Mouse (Mus musculus) heart, embryonic 11.5 days (tissue): Measurements from ENCODE around the gene Rapgef4. TPM values are rescaled to one million over a fixed set of nuclear protein-coding genes. Genes with fewer than 3 reads are reported as not detected.
A peak's percentile ranks its signal among the peaks of the same experiment; 100 is the strongest.
"Not testable (repeated sequence)": the region's sequence is repeated elsewhere in the genome, so short reads cannot be mapped to it uniquely, and the experiment has no call there.

ENCODE experiments used
- ATAC-seq: fragments of 200-750 bp; cut with Nextera tagmentation; replicated peaks from 2 replicates; pipeline ENCODE4 v1.8.0; 2017; ENCODE audit warnings: moderate library complexity; ENCODE audit not compliant: insufficient number of reproducible peaks, low FRiP score, low TSS enrichment
- H3K27ac ChIP-seq: fragments of 300-500 bp; sonication (generic); 2 replicates; pipeline ENCODE4 v1.5.1; 2014; ENCODE audit warnings: mild to moderate bottlenecking, low read depth, low read length
- H3K27me3 ChIP-seq: fragments of 300-500 bp; sonication (generic); 2 replicates; pipeline ENCODE4 v1.6.1; 2014; ENCODE audit warnings: mild to moderate bottlenecking, low read length, mixed read lengths; ENCODE audit not compliant: control insufficient read depth, insufficient read depth
- H3K36me3 ChIP-seq: fragments of 300-500 bp; sonication (generic); 2 replicates; pipeline ENCODE4 v1.6.1; 2014; ENCODE audit warnings: mild to moderate bottlenecking, low read length, moderate library complexity, mixed read lengths; ENCODE audit not compliant: control insufficient read depth, insufficient read depth
- H3K4me1 ChIP-seq: fragments of 300-500 bp; sonication (generic); 2 replicates; pipeline ENCODE4 v1.6.1; 2014; ENCODE audit warnings: low read length; ENCODE audit not compliant: control insufficient read depth, insufficient read depth
- H3K4me2 ChIP-seq: fragments of 300-500 bp; sonication (generic); 2 replicates; pipeline ENCODE4 v1.6.1; 2014; ENCODE audit warnings: mild to moderate bottlenecking, moderate library complexity
- H3K4me3 ChIP-seq: fragments of 300-500 bp; sonication (generic); 2 replicates; pipeline ENCODE4 v1.5.1; 2014; ENCODE audit warnings: low read depth, low read length
- H3K9ac ChIP-seq: fragments of 300-500 bp; sonication (generic); 2 replicates; pipeline ENCODE4 v1.6.1; 2014; ENCODE audit warnings: mild to moderate bottlenecking, low read depth, low read length, moderate library complexity
- H3K9me3 ChIP-seq: fragments of 300-500 bp; sonication (generic); replicated peaks from 2 replicates; pipeline ENCODE4 v1.6.1; 2016; ENCODE audit warnings: low read length; ENCODE audit not compliant: control insufficient read depth
- WGBS: fragments of 180-500 bp; shearing (Covaris S2); extraction: QIAGEN DNeasy Blood & Tissue Kit; methylation state at CpG from one replicate; pipeline ENCODE4 v1.1.7; 2014; ENCODE audit not compliant: insufficient replicate concordance; 5-methylcytosine and 5-hydroxymethylcytosine counted together
- polyA plus RNA-seq: library from polyadenylated mRNA; unstranded; fragments of >200 nt; fragmentation: Nextera tagmentation; extraction: Ambion mirVana; gene quantifications from 2 replicates; pipeline ENCODE4 v1.2.1, GENCODE M21; 2014

The Rapgef4 gene
- polyA plus RNA-seq, 1 experiment from 2014 or later = 4.0 TPM

DNA sequence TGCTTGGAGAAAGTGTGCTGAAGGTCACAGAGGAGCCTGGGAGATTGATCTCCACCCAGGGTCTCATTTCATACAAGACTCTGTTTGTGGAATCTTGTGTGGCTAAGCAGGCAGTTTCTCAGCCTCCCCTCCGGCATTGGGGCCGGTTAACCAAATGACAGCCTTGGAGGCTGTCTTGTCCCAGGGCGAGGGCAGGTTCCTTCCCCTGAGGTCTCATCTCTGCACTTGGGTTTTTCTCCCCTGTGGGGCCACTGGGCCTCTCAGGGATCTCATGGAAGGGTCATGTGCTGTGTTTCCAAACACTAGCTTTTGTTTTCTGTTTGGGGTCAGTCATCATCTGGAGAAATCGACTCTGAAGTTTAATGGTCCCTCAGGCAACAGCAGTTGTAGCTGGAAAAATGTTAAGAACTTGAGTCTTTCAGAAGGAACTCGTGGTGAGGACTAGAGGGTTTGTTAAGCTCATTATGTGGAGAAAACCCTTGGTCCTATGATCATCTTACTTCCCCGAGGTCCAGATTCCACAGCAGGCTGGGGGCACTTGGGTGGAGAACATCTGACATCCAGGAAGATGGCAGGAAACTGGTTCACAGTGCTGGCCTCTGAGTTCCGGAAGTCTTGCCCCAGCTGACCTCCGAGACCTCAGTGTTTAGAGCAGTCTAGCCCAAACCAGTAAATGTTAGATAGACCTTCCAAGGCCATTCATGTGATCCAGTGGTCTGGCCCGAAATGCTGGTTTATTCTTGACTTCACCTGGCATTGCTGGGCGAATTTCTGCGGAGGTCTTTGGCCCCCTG, 75.2 kb downstream of the Rapgef4 start:
- no peak overlapping the region for H3K9ac ChIP-seq
- H3K4me3 ChIP-seq = no peak overlapping the region
- H3K36me3 ChIP-seq = no peaks in the 10 kb centered on the region
- H3K9me3 ChIP-seq = no peaks in the 10 kb centered on the region
- no peaks in the 10 kb centered on the region for H3K27me3 ChIP-seq
- 68% methylated on average over 11 of the region's 11 CpGs for WGBS
- H3K4me2 ChIP-seq = 0 out of 2 replicates have a peak overlapping the region, but pooled peaks have one; percentile 18
- ATAC-seq = no peak
- peaks cover 19% of the 10 kb centered on the region; the same call in 1 of the 2 replicates for H3K4me1 ChIP-seq
- no peak overlapping the region for H3K27ac ChIP-seq

DNA sequence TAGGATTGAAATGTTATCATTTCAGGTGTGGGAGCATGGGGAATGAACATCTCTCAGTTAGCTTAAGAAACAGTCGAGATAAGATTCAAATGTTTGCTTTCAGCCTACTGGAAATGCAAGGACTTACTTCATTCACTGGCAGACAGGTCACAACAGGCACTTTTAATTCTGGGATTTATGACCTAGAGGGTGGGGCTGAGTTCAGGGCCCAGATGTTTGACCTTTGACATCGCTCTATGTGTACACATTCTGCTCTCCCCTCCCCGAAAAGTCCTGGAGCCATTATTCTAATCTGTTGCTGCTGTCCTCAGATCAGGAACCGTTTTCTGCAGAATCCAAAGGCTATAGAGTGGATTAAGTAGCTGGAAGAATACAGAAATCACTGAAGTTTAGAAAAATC, 81.9 kb downstream of the Rapgef4 start:
- Histone ChIP-seq H3K36me3 (no peaks in the 10 kb centered on the region), H3K4me3 (no peak overlapping the region), H3K4me2 (no peak overlapping the region), H3K9me3 (no peaks in the 10 kb centered on the region), H3K27ac (no peak overlapping the region), H3K9ac (no peak overlapping the region), H3K4me1 (no peaks in the 10 kb centered on the region), H3K27me3 (no peaks in the 10 kb centered on the region)
- ATAC-seq = no peak
- 59% methylated on average over 4 of the region's 4 CpGs for WGBS

DNA sequence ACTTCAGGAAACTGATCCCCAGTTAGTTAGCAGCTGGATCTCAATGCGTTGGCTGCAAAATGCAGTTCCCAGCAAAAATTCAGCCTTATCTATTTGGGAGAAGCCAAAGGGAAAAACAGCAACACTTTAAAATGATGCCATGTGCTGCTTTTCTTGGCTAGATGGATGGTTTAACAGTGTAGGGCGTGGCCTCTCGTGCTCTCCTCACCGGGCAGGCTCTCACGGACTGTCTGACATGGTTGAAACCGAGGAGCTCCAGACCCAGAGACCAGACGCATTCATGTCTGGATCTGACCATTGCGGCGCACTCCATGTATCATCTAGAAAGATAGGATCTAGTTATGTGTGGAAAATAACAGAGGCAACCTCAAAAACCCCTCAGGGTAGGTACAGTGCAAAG, 87.5 kb downstream of the Rapgef4 start:
- Histone ChIP-seq H3K36me3 (no peaks in the 10 kb centered on the region), H3K9me3 (no peaks in the 10 kb centered on the region), H3K4me3 (no peak overlapping the region), H3K9ac (no peak overlapping the region), H3K27ac (no peak overlapping the region), H3K27me3 (no peaks in the 10 kb centered on the region), H3K4me1 (no peaks in the 10 kb centered on the region), H3K4me2 (no peak overlapping the region)
- ATAC-seq = no peak
- 72% methylated on average over 9 of the region's 9 CpGs for WGBS

DNA sequence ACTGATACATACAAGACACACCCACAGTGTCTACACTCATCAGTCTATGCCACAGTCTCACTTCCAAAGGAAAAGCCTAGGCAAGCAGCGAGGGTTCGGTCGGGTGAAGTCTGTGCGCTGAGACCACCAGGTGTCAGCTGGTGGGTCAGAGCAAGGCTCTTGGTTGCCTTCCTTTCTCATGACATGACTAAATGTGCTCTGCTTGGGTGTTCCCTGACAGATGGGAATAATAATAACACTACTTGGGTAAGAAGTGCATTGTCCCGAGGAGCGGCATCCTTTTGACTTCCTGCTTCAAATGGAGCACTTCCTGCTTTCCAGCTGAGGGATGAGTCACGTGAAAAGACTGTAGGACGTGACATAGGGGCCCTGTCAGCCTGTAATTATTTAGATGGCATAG, 89.0 kb downstream of the Rapgef4 start:
- Histone ChIP-seq H3K9ac (no peak overlapping the region), H3K27ac (no peak overlapping the region), H3K27me3 (no peaks in the 10 kb centered on the region), H3K4me2 (peak overlapping the region; percentile 34; the same call in 1 of the 2 replicates), H3K36me3 (no peaks in the 10 kb centered on the region), H3K9me3 (no peaks in the 10 kb centered on the region), H3K4me3 (no peak overlapping the region), H3K4me1 (no peaks in the 10 kb centered on the region)
- 65% methylated on average over 8 of the region's 8 CpGs for WGBS
- no peak for ATAC-seq

DNA sequence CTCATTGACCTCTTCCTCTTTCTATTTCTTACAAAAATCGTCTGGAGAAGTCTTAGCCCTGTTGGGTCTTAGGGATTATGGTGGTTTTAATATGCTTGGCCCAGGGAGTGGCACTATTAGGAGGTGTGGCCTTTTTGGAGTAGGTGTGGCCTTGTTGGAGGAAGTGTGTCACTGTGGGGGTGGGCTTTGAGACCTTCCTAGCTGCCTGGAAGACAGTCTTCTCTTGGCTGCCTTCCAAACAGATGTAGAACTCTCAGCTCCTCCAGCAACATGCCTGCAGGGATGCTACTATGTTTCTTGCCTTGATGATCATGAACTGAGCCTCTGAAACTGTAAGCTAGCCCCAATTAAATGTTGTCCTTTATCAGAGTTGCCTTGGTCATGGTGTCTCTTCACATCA, 92.1 kb downstream of the Rapgef4 start:
- H3K4me2 ChIP-seq, H3K4me1 ChIP-seq, H3K36me3 ChIP-seq, H3K27ac ChIP-seq, ATAC-seq, H3K9ac ChIP-seq, H3K9me3 ChIP-seq, H3K4me3 ChIP-seq, H3K27me3 ChIP-seq: not testable (repeated sequence)
- 55% methylated on average over 1 of the region's 1 CpGs for WGBS

DNA sequence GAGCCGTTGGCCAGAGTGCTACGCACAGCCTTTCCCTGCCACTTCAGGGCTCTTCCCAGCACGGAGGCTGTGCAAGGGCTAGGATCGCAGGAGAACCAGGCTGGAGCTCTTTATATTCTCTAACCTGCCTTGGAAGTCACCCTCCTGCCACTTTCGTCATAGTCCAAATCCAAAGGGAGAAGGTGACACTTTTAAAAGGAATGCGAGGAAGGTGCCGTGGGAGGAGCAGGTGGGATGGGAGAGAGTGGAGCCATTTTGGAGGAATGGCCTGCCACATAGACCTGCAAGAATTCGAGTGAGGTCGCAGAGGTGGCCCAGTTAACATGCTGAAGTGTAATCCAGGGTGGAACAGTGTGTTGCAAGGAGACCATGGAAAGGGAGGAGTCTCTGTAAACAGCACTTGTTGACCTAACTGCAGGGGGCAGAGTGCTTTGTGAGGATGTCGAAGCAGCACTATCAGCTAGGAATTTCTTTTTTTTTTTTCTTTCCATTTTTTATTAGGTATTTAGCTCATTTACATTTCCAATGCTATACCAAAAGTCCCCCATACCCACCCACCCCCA, 94.0 kb downstream of the Rapgef4 start:
- Histone ChIP-seq H3K4me1 (no peaks in the 10 kb centered on the region), H3K36me3 (no peaks in the 10 kb centered on the region), H3K4me3 (no peak overlapping the region), H3K27ac (no peak overlapping the region), H3K4me2 (no peak overlapping the region), H3K27me3 (no peaks in the 10 kb centered on the region), H3K9ac (no peak overlapping the region), H3K9me3 (no peaks in the 10 kb centered on the region)
- 72% methylated on average over 10 of the region's 10 CpGs for WGBS
- ATAC-seq = no peak

DNA sequence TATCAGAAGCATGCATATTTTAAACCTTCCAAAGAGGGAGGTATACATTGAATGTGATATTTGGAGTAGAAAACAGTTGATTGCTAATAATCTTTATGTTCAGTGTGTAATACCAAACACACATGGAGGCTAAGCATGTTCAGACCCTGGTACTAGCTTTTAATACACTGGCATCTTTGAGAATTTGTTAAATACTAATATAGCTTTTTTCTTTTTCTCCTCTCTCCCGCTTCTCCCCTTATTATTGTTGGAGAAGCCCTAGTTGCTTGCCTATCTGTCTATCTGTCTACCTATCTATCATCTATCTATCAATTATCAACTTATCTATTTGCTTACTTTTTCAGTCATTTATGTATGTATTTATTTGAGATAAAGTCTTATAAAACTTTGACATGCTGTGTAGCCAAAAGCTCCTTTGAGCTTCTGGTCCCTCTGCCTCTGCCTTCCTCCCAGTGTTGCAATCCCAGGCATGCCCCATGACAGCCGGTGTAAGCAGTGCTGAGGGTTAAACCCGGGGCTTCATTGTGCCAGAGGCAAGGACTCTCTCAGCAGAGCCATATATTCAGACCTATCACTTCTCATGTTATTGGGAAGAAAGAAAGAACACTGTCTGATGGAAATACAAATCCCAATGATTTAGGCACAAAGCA, 96.6 kb downstream of the Rapgef4 start:
- no peaks in the 10 kb centered on the region for H3K9me3 ChIP-seq
- ATAC-seq = no peak
- no peaks in the 10 kb centered on the region for H3K36me3 ChIP-seq
- no peak overlapping the region for H3K27ac ChIP-seq
- no peak overlapping the region for H3K9ac ChIP-seq
- H3K4me2 ChIP-seq = no peak overlapping the region
- no peaks in the 10 kb centered on the region for H3K27me3 ChIP-seq
- no peak overlapping the region for H3K4me3 ChIP-seq
- H3K4me1 ChIP-seq = 0 out of 2 replicates have a peak, but pooled peaks cover 4% of the 10 kb centered on the region
- 73% methylated on average over 3 of the region's 3 CpGs for WGBS

DNA sequence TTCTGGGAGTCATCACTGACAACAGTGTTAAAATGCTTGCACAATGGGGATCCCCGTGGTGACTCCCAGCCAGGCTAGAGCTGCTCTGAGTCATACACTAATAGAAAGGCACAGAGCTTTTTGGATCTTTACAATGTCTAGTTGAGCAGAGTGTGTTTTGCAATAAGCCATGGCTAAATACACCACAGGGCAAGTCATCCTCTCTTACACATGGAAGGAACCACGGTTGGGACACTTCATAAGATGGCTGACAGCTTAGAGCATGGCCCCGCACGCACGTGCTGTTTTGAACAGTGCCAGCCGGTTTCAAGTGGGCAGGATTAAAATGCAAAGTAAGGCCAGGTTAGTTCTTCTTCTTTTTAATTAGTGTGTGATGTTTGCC, 97.1 kb downstream of the Rapgef4 start:
- 85% methylated on average over 6 of the region's 6 CpGs for WGBS

More for the DNA sequence above, 97.1 kb downstream of the Rapgef4 start:
- no peaks in the 10 kb centered on the region for H3K36me3 ChIP-seq
- H3K4me1 ChIP-seq = 0 out of 2 replicates have a peak, but pooled peaks cover 4% of the 10 kb centered on the region
- no peaks in the 10 kb centered on the region for H3K9me3 ChIP-seq
- H3K4me2 ChIP-seq = no peak overlapping the region
- H3K27ac ChIP-seq = no peak overlapping the region
- no peak overlapping the region for H3K9ac ChIP-seq
- H3K4me3 ChIP-seq = no peak overlapping the region
- no peaks in the 10 kb centered on the region for H3K27me3 ChIP-seq
- ATAC-seq = no peak
